Mouse (Mus musculus) adrenal gland, adult 2 months (tissue): ENCODE results near the gene Trim28. TPM values are rescaled to one million over a fixed set of nuclear protein-coding genes. Genes with fewer than 3 reads are reported as not detected.

ENCODE experiments used
- DNase-seq: peaks from one replicate; pipeline ENCODE4 v3.0.0; 2021
- long read RNA-seq: library from polyadenylated mRNA; stranded (forward); transcript quantifications from one replicate; pipeline ENCODE4 v2.0.0, GENCODE M21; 2021
- polyA plus RNA-seq: library from polyadenylated mRNA; depleted of rRNA; stranded (reverse); fragments of >200 nt; gene quantifications from 2 replicates; pipeline ENCODE4 v1.2.3, GENCODE M21; 2012; rRNA removed
- total RNA-seq, 2 experiments: library from RNA; stranded (reverse); gene quantifications; 2 replicates each; pipeline ENCODE4 v1.2.3; 2021

The Trim28 gene
- total RNA-seq (100 to 1,000 TPM; 212 to 228 TPM), polyA plus RNA-seq (173 and 261 TPM in 2 replicates)
- long read RNA-seq, transcript Trim28-201 (17 exons, 3,245 nt) = major isoform, 145 of 168 reads
- long read RNA-seq, partial matches to known transcripts = 7 of 168 reads
- long read RNA-seq, other reads (novel, unspliced or antisense) = 15 of 168 reads

- no peak for DNase-seq
Measured at GRCm38 (mm10) chr7:12998851-12999250, at the start of gene Trim28. Trim28 (plus strand) TSS chr7:12999114.

DNA sequence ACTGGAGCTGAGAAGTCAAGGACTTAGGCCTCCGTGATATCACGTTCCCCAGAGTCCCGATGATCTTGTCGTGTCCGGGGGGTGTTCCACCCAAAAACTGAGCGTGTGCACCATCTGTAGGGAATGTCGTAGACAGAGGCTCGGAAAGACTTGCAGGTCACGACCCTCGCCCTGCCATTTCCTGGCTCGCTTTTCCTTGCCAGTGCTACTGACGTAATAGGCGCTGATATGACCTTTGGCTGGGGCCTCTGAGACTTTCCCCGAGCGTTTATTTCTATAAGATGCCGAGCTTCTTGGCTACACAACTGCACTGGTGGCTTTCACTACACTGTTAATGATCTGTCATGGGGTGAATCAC is 49.1 kb upstream of the Trim28 start:
- no peak for DNase-seq

DNA sequence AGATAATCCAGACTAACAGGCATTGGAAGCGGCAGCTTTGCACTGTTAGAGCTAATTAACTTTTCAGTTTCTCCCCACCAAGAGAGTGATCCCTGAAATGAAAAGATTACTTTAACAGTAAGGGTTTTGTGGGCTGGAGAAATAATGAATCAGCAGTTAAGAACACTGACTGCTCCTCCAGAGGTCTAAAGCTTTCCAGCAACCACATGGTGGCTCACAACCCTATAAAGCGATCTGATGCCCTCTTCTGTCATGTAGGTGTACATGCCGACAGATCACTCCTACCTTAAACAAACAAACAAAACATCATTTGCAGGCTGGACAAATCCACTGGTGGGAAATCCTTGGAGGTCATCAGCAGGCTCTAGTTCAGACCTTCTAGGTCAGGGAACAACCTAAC is 44.0 kb upstream of the Trim28 start:
- DNase-seq = no peak

DNA sequence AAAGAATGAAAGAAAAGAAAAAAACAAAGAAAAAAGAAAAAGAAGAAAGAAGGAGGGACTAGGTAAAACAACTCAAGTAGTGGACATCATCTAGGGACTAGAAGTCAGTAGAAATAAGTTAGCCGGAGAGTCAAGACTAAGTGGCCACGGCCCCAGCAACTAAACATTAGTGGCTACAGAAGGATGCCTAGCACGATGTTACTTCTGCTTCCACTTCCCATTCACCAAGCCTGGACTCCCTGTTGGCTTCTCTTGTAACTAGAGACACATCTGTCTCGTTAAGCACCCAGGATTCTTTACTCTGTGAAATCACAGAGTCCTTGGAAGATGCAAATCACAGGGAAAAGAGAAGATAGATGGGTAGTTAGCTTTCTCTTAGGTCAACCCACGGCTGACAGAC is 41.4 kb upstream of the Trim28 start:
- DNase-seq = no peak

DNA sequence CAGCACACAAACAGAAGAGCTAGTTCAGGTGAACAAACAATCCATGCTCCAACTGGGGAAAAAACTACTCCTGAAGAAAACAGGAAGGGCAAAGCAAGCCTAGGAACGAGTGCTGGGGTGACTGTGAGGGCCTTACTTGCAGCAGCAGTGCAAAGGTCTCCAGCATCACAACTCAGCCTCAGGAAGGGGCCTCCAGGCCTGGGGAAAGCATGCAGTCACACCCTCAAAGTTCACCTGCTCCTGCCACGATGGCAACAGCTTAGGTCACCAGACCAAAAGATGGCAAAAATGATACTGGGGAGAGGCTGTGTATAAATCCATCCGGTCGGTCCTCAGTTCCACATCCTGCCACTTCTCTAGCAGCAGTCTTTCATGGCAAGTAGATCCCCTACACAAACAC is 40.0 kb upstream of the Trim28 start:
- no peak for DNase-seq

GRCm38 (mm10) chr7:12959718-12960117 is 39.2 kb upstream of the Trim28 start:
- no peak for DNase-seq

DNA sequence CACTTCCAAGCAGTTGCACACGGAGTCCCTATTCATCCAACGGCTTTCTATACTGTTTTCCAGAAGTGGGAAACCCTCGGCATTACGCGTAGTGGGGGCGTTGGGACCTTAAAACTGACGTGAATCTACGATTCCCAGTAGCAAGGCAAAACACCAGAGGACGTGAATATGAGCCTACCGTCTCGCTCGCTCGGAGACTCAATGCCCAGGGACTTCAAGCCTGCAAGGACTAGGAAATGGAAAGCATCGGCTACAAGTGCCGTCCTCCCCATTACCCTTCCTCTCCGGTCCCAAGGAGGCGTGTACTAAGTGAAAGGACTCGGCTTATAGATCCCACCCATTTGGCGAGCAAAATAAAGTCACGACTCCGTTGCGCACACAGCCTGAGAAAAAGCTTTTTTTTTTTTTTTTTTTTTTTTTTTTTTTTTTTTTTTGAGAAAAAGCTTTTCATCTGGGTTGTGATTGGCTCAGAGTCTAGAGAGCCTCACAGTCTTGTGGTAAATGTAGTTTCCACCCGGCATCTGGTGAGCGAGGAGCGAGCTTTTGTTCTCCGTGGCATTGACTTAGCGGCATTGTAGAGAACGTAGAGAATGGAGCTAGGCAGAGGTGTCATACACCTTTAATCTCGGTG is 37.3 kb upstream of the Trim28 start:
- peak; percentile 64 for DNase-seq

DNA sequence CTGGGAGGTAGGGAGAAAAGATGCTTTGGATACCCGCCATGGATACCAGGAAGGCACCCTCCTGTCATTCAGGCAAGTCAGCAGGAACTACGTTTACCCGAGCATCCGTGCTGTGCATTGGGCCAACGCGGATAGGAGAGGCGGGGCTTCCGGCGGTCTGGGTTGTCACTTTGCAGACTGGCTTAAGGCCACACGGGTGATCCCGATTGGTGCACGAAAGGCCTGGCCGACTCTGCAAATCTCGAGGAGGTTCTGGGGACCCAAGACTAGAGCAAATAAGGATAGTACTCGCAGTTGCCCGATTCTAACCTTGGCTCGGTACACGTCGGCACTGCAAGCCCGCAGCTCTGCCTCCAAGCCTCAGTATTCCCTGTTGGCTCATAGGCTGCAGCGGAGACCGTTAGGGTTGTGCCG is 33.2 kb upstream of the Trim28 start, which contains the start of gene Zfp324:
Gene Zfp324 (plus strand): TSS at position 161 of the 414 bp plus-strand sequence.
- peak; percentile 95 for DNase-seq

DNA sequence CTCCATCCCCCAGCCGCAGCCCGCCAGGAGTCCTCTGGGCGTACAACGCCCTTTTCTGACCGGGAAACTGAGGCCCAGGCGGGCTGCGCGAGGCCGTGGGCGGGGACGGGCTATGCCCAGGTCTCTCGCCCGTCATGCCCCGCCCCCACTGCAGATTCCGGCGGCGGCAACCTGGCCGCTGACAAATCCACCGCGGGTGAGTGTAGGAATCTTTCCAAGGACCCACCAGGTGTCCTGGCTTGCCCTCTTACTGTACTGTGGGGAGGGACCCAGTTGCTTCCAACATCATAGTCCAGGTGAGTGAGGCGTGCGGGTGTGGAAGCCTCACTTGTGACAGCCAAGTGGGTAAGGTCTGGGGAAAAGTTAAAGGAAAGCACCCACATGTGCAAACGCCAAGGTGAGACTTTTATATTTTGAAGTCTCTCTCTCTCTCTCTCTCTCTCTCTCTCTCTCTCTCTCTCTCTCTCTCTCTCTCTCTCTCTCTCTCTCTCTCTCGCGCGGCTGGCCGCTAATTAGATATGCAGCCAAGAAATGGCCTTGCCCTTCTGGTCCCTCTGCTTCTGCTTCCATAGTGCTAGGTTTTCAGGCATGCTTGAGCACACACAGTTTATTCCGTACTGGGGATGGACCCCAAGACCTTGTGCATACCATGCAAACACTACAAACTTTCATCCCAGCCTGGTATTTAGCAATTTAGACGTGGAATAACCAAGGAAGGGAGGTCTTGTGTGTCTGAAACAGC is 32.6 kb upstream of the Trim28 start:
- DNase-seq = peak; percentile 83

DNA sequence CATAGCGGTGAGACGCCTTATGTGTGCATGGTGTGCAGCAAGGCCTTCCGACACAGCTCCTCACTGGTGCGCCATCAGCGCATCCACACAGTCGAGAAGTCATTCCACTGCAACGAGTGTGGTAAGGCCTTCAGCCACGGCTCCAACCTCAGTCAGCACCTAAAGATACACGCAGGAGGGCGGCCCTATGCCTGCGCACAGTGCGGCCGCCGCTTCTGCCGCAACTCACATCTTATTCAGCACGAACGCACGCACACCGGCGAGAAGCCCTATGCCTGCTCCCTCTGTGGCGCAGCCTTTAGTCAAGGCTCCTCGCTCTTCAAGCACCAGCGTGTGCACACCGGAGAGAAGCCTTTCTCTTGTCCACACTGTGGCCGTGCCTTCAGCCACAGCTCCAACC is 28.0 kb upstream of the Trim28 start:
- no peak for DNase-seq

DNA sequence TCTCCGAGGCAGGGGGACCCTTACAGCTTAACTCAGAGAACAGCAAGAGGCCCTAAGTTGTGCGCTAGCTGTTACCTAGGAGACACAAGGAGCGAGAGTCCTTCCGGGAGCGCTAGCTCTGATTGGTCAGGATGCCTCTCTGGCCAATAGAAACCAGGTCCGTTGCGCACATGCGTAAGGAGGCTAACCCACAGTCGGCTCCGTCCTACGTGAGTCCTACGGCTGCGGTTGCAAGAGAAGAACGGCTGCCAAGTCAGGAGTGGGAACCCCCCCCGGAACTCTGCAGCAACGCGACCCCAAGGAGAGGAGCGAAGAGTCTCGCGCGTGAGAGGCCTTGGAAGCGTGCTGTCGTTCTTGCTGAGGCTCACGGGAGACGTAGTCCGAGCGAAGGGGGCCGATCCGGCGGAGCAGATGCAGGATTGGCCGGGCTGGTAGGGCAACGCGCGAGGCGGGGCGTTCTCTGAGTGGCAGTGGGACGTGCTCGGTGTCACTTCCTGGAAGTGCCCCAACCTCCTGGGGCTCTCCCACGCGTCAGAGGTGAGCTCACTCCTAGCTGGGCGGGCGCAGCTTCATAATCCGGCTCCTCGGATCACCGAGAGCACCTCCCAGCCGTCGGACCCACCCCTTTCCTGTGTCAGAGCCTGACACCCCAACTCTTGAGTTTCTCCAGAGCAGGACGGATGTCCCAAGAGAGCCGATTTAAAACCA is 21.1 kb upstream of the Trim28 start, which contains the start of gene Zfp446:
Gene Zfp446 (plus strand): TSS at position 167 of the 708 bp plus-strand sequence.
- DNase-seq = peak; percentile 99

- DNase-seq = peak; percentile 39
Measured at GRCm38 (mm10) chr7:12978931-12979722, 19.8 kb upstream of the Trim28 start.

DNA sequence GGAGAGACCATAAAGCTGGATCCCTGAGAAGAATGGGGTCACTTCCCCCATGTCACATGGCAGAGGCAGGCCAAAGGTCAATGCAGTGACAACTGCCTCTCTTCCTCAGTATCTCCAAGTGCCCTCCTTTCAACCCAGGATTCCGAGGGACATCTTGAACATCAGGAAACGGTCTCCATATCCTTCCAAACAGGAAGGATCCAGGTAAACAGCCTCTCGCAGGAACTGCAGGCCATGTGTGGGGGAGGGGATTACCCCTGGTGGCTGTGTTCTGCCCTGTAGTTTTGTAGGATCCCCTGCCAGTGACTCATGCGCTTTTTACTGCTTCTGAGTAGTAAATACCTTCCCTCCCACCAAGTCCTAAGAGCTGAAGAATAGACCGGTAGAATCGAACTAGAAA is 19.1 kb upstream of the Trim28 start:
- DNase-seq = no peak

GRCm38 (mm10) chr7:12980291-12980690 is 18.6 kb upstream of the Trim28 start:
- no peak for DNase-seq

GRCm38 (mm10) chr7:12985724-12986123 is 13.2 kb upstream of the Trim28 start:
- no peak for DNase-seq

DNA sequence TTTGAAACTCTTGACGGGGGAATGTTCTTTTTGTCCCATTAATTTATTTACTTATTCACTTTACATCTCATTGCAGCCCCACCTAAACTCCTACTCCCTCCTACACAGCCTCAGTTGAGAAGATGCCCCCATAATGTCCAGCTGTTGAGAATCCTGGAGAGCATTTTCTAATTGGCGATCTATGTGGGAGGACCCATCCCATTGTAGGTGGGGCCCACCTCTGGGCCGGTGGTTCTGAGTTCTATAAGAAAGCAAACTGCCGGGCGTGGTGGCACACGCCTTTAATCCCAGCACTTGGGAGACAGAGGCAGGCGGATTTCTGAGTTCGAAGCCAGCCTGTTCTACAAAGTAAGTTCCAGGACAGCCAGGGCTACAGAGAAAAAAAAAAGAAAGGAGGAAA is 12.0 kb upstream of the Trim28 start:
- no peak for DNase-seq

DNA sequence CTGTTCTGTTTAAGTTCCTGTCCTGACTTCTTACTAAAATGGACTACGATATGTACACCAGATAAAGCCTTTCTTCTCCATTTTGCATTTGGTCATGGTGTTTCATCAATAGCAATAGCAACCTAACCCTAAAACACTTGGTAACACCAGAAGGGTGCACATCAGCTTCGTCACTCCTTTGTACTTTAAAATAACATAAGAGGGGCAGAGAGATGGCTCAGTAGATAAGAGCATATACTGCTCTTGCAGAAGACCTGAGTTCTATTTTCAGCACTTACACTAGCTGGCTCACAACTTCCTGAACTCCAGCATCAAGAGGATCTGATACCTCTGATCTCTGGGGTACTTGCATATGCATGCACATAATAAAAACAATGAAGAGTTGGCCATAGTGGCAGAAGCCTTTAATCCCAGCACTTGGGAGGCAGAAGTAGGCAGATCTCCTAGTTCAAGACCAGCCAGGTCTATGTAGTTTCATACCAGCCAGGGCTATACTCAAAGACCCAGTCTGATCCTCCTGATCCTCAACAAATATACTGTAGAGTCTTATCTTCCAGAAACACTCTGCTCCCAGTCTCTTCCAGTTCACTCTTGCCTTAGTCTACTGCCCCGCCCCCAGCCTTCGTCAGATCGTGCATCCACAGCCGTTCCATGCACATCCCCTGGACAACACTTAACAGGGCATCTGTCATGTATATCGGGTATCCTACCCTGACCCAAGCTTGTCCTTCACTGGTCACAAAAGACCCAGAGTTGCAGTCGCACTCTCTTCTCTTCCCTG is 11.3 kb upstream of the Trim28 start:
- DNase-seq = no peak

- no peak for DNase-seq
Measured at GRCm38 (mm10) chr7:12992222-12992621, 6.7 kb upstream of the Trim28 start.

- no peak for DNase-seq
Measured at GRCm38 (mm10) chr7:12993148-12993547, 5.8 kb upstream of the Trim28 start.

DNA sequence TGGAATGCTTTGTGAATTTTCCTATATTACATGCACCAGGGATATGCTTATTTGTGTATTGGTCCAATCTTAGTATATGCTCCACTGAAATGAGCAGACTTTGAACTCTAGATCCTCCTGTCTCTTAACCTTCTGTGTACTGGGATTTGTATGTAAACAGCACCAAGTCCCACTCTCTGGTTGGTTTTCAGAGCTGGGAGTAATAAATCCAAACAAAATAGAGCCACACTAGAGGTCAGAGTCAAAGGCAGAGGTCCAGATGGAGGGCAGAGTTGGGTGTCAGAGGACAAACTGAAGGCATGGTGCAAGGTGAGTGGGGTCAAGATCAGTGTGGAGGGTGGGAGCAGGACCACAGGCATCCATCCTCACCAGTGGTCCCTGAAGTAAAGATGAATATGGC is 3.1 kb upstream of the Trim28 start:
- no peak for DNase-seq

DNA sequence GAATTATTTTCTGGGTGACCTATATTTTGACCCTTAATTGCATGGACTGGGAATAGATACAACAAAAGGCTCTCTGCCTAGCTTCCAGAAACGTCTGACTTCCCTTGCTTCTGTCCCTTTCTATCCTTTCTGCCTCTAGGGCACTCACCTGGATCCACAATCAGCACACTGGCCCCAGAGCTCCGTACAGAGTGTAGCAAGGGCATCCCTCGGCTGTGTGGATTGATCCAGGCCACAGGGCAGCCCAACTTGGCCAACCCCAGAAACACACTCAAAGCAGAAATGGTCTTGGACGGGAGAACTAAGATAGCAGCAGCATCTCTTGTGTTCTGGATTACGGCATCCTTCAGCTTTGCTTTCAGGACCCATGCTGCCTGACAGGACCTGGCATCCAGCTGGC is 1.7 kb upstream of the Trim28 start:
- no peak for DNase-seq
